21 mouse cellular contexts compared by ENCODE assay signal in the genomic region with DNA sequence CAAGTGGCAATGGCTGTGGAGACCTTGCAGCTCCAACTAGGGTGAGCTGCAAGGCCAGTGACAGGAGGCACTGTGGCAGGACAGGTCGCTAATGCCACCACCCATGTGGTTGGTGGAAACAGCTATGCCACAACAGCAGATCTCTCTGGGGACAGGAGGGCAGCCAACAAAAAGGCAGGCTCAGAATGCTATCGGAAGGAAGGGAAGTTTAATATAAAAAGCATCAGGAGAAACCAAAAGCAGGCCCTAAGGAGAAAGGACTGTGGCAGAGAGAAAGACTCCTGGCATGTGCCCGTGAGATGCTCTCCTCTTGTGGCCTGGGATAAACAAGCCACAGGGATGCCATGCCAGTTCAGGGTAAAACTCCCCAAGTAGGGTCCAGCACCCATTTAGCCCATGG. TPM values are rescaled to one million over a fixed set of nuclear protein-coding genes. Genes with fewer than 3 reads are reported as not detected.
"Had no signal": no experiment of that assay in that cellular context is flagged by ENCODE, and none has a peak within 500 bp of the region (broad histone marks: within the 10 kb centered on the region; RNA-seq: fewer than 3 reads in every experiment).

No protein-coding gene starts in this region.

- H3K4me1 ChIP-seq: liver, embryonic 13.5 days; liver, embryonic 15.5 days; lung, embryonic 15.5 days; megakaryocyte, embryonic 14.5 days; neural tube, embryonic 12.5 days; stomach, embryonic 15.5 days had no signal

- H3K4me2 ChIP-seq: liver, embryonic 13.5 days; liver, embryonic 15.5 days; lung, embryonic 15.5 days; neural tube, embryonic 12.5 days; stomach, embryonic 15.5 days had no signal

- H3K9ac ChIP-seq: liver, embryonic 13.5 days; liver, embryonic 15.5 days; liver, postnatal 0 days; lung, embryonic 15.5 days; neural tube, embryonic 12.5 days; stomach, embryonic 15.5 days had no signal

- H3K27ac ChIP-seq: liver, embryonic 13.5 days; liver, embryonic 15.5 days; lung, embryonic 15.5 days; macrophage; neural tube, embryonic 12.5 days; stomach, embryonic 15.5 days; stomach, postnatal 0 days had no signal

- H3K9me3 ChIP-seq: liver, embryonic 13.5 days; liver, embryonic 15.5 days; lung, embryonic 15.5 days; megakaryocyte, embryonic 14.5 days; neural tube, embryonic 12.5 days; stomach, embryonic 15.5 days had no signal

- H3K27me3 ChIP-seq: liver, embryonic 13.5 days; liver, embryonic 15.5 days; lung, embryonic 15.5 days; megakaryocyte, embryonic 14.5 days; neural tube, embryonic 12.5 days; stomach, embryonic 15.5 days had no signal

- DNase-seq: liver, embryonic 13.5 days; liver, postnatal 0 days; lung, adult 2 months; lung, postnatal 14 days; lung, postnatal 36 days; right cerebral cortex, postnatal 14 days; thymus, adult 2 months; thymus, postnatal 25 days; thymus, postnatal 4 days had no signal

- H3K36me3 ChIP-seq: lung, embryonic 15.5 days; stomach, embryonic 15.5 days had no signal

- H3K4me3 ChIP-seq: liver, embryonic 13.5 days; liver, embryonic 15.5 days; lung, embryonic 15.5 days; megakaryocyte, embryonic 14.5 days; neural tube, embryonic 12.5 days; stomach, embryonic 15.5 days had no signal

- ATAC-seq: liver, postnatal 0 days; lung, postnatal 0 days had no signal

RNA-seq across cellular contexts. Expression of a gene that starts 57.8 kb away (rescaled TPM):
- total RNA-seq: megakaryocyte progenitor cell, adult 5-6 weeks; monocyte, adult 5-6 weeks; neutrophil, adult 5-6 weeks had no signal
- polyA plus RNA-seq: liver, embryonic 15.5 days; liver, postnatal 0 days; macrophage; urinary bladder, adult 2 months had no signal
